Mouse (Mus musculus) olfactory bulb, adult 2 months (tissue): ENCODE results near the gene Cox15.

Experiments
- CTCF ChIP-seq: fragments of 200-500 bp; IDR thresholded peaks from 2 replicates; pipeline ENCODE4 v1.5.1; 2012; ENCODE audit warnings: low read depth, mild to moderate bottlenecking, low read length, moderate library complexity; ENCODE audit not compliant: insufficient read depth
- POLR2A ChIP-seq: fragments of 200-500 bp; IDR thresholded peaks from 2 replicates; pipeline ENCODE4 v1.6.1; 2012; ENCODE audit warnings: mild to moderate bottlenecking, low read depth, low read length, moderate library complexity; ENCODE audit not compliant: insufficient read depth

DNA sequence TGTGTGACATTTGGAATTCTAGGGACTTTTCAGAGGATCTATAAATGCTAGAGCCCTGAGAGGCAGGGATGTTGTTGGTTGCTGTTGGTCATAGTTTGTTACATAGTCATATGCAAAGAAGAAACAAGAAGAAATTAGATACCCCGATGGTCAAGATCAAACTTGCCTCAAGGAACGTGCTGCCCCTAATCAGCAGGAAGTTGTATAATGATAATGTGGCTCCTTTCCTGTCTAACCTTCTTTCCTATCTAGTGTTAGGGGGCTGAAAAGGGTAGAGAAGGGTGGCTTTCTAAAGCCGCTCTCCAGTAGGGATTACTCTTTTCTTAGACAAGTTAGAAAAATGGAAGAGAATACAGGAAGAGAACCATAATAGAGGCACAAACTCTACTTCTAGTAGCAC, 7.1 kb downstream of the Cox15 start:
- TF ChIP-seq CTCF: no peak
- no peak for TF ChIP-seq POLR2A
